In the genomic region with DNA sequence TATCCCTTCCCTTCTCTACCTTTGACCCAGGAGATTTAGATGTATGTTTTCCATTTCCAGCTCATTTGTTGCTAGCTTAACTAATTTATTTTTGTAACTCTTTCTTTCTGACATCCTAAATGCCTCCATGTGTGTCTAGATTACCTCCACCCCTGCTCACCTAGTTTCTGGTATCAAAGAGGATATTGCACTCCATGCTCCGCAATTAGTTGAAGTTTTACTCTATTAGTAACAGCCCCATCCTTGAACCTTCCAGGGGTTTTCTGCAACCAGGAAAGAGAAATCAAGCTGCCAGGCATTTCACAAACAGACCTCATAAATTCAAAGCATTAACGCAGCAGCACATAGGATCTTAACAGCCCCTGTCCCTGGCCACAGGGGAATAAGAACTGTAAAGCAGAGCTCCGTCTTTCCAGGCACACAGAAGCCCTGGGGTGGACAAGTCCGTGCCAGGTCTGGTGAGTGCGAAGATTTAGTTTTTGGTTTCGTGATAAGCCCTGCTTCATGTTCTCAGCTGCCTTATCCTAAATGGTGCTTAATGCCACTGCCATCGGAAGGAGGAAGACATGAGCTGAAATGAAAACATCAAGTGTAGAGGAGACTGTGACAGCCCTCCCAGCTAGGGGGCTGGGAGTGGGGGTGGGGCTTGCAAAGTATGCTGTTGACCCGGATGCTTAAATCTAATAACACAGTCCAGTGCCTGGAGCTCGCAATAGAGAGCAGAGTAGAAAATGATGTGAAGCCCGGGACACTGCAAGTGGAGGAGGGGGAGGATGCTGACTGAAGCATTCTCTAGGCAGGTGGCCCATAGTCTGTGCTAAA, we compare ENCODE assay signal across 9 mouse cellular contexts.
DNase-seq lines count a peak whose midpoint lies in the region; ATAC-seq lines count a peak whose summit lies in the region.
"Had no signal": no experiment of that assay in that cellular context is flagged by ENCODE, and none has a peak within 500 bp of the region (broad histone marks: within the 10 kb centered on the region; RNA-seq: fewer than 3 reads in every experiment).

No protein-coding gene starts in this region.

- no peak for ATAC-seq in heart, embryonic 11.5 days (replicated peaks; ENCODE audit: insufficient number of reproducible peaks, low FRiP score, low TSS enrichment)
- peak; percentile 81; the same call in 1 of the 2 replicates for ATAC-seq in embryonic facial prominence, embryonic 12.5 days (ENCODE audit: insufficient number of reproducible peaks, insufficient read depth, low FRiP score, low TSS enrichment)
- peak; percentile 51 for ATAC-seq in intestine, embryonic 15.5 days
- peak; percentile 58; the same call in 1 of the 2 replicates for ATAC-seq in midbrain, embryonic 14.5 days (ENCODE audit: low FRiP score, low TSS enrichment)
- ATAC-seq in megakaryocyte, adult 5-6 weeks (ENCODE audit: poor library complexity, severe bottlenecking), result no peak

- peaks cover 5% of the 10 kb centered on the region; the same call in 1 of the 2 replicates for H3K4me1 ChIP-seq in heart, embryonic 11.5 days (ENCODE audit: control insufficient read depth, insufficient read depth, low read length)
- peaks cover 19% of the 10 kb centered on the region for H3K4me1 ChIP-seq in embryonic facial prominence, embryonic 12.5 days
- 0 out of 2 replicates have a peak, but pooled peaks cover 3% of the 10 kb centered on the region for H3K4me1 ChIP-seq in intestine, embryonic 15.5 days (replicated peaks)
- peaks cover 7% of the 10 kb centered on the region for H3K4me1 ChIP-seq in midbrain, embryonic 14.5 days (ENCODE audit: control insufficient read depth, insufficient read depth, low read length)

- peak overlapping the region; percentile 12; the same call in 1 of the 2 replicates for H3K4me3 ChIP-seq in heart, embryonic 11.5 days (ENCODE audit: low read depth, low read length)
- no peak overlapping the region for H3K4me3 ChIP-seq in embryonic facial prominence, embryonic 12.5 days
- no peak overlapping the region for H3K4me3 ChIP-seq in intestine, embryonic 15.5 days (replicated peaks)
- no peak overlapping the region for H3K4me3 ChIP-seq in midbrain, embryonic 14.5 days (replicated peaks; ENCODE audit: low read depth, low read length)

- no peaks in the 10 kb centered on the region for H3K27me3 ChIP-seq in heart, embryonic 11.5 days (ENCODE audit: control insufficient read depth, insufficient read depth, low read length)
- no peaks in the 10 kb centered on the region for H3K27me3 ChIP-seq in embryonic facial prominence, embryonic 12.5 days
- H3K27me3 ChIP-seq in intestine, embryonic 15.5 days (replicated peaks), result no peaks in the 10 kb centered on the region
- no peaks in the 10 kb centered on the region for H3K27me3 ChIP-seq in midbrain, embryonic 14.5 days (ENCODE audit: control insufficient read depth, insufficient read depth, low read length)
- H3K27me3 ChIP-seq: CH12.LX had no signal

- WGBS in heart, embryonic 11.5 days (ENCODE audit: insufficient replicate concordance), result 14% methylated on average over 10 of the region's 10 CpGs
- 8% methylated on average over 10 of the region's 10 CpGs for WGBS in embryonic facial prominence, embryonic 12.5 days
- 24% methylated on average over 10 of the region's 10 CpGs for WGBS in intestine, embryonic 15.5 days
- 18% methylated on average over 10 of the region's 10 CpGs for WGBS in midbrain, embryonic 14.5 days

- H3K27ac ChIP-seq in heart, embryonic 11.5 days (ENCODE audit: low read depth, low read length), result no peak overlapping the region
- H3K27ac ChIP-seq in embryonic facial prominence, embryonic 12.5 days, result peak overlapping the region; percentile 46; the same call in 1 of the 2 replicates
- no peak overlapping the region for H3K27ac ChIP-seq in intestine, embryonic 15.5 days
- H3K27ac ChIP-seq in midbrain, embryonic 14.5 days (replicated peaks; ENCODE audit: low read depth, low read length), result no peak overlapping the region

- no peaks in the 10 kb centered on the region for H3K36me3 ChIP-seq in heart, embryonic 11.5 days (ENCODE audit: control insufficient read depth, insufficient read depth, low read length)
- H3K36me3 ChIP-seq in embryonic facial prominence, embryonic 12.5 days, result no peaks in the 10 kb centered on the region
- H3K36me3 ChIP-seq in intestine, embryonic 15.5 days, result no peaks in the 10 kb centered on the region
- no peaks in the 10 kb centered on the region for H3K36me3 ChIP-seq in midbrain, embryonic 14.5 days (ENCODE audit: control insufficient read depth, insufficient read depth, low read length)

- H3K9me3 ChIP-seq in heart, embryonic 11.5 days (replicated peaks; ENCODE audit: control insufficient read depth, low read length), result no peaks in the 10 kb centered on the region
- no peaks in the 10 kb centered on the region for H3K9me3 ChIP-seq in embryonic facial prominence, embryonic 12.5 days
- H3K9me3 ChIP-seq in intestine, embryonic 15.5 days, result no peaks in the 10 kb centered on the region
- H3K9me3 ChIP-seq in midbrain, embryonic 14.5 days (ENCODE audit: control insufficient read depth, low read length), result no peaks in the 10 kb centered on the region

- DNase-seq in heart, adult 8-10 months (ENCODE audit: low spot score), result no peak
- DNase-seq in midbrain, embryonic 14.5 days, result peak; percentile 67
- DNase-seq in testis, postnatal 10 days (ENCODE audit: low spot score), result no peak
- no peak for DNase-seq in ovary, postnatal 14 days (ENCODE audit: low spot score)

- H3K9ac ChIP-seq in heart, embryonic 11.5 days (ENCODE audit: low read depth, low read length), result no peak overlapping the region; the same call in 1 of the 2 replicates
- no peak overlapping the region for H3K9ac ChIP-seq in embryonic facial prominence, embryonic 12.5 days
- H3K9ac ChIP-seq in intestine, embryonic 15.5 days, result no peak overlapping the region
- H3K9ac ChIP-seq in midbrain, embryonic 14.5 days (replicated peaks; ENCODE audit: low read length), result no peak overlapping the region

- H3K4me2 ChIP-seq in heart, embryonic 11.5 days, result peak overlapping the region; percentile 48
- H3K4me2 ChIP-seq in embryonic facial prominence, embryonic 12.5 days (replicated peaks), result peak overlapping the region; percentile 24
- H3K4me2 ChIP-seq in intestine, embryonic 15.5 days (replicated peaks), result peak overlapping the region; percentile 36; the same call in 1 of the 2 replicates
- peak overlapping the region; percentile 23 for H3K4me2 ChIP-seq in midbrain, embryonic 14.5 days (ENCODE audit: low read length)

Comparison
In these comparisons a context has a peak if more than half of its experiments do, and no peak if none do; other contexts are left out.
1. ATAC-seq: peak in embryonic facial prominence, embryonic 12.5 days (single experiment), intestine, embryonic 15.5 days (single experiment) and midbrain, embryonic 14.5 days (single experiment); none in heart, embryonic 11.5 days (single experiment) and megakaryocyte, adult 5-6 weeks (single experiment).
2. Peak in every context shown above with its lines, with median percentiles within 50 percentile points of each other: H3K4me2 ChIP-seq.